Mouse (Mus musculus): ENCODE measurements around the gene Nme1. TPM values are rescaled to one million over a fixed set of nuclear protein-coding genes. Genes with fewer than 3 reads are reported as not detected.

The Nme1 gene
- 100 to 1,000 TPM; 119 TPM for total RNA-seq (2021)

- peak; percentile 96 to 99 for DNase-seq (ENCODE audit: low spot score in 2 of 2)
- intact Hi-C loops (cut with DNase I) = loop anchor here (1.0 to 10.0 kb wide), 4 partner anchors 27 to 247 kb away; partner anchors contain the start of gene Tob1
Observed at GRCm38 (mm10) chr11:93968005-93968847, at the start of gene Nme1, which contains the start of gene Gm20390. Gene Nme1, minus strand, starts transcription at chr11:93968521. Gene Gm20390, minus strand, starts transcription at chr11:93968293.

GRCm38 (mm10) chr11:94003346-94003745 is 35.0 kb upstream of the Nme1 start:
- intact Hi-C loops (cut with DNase I) = no loop called here
- no peak for DNase-seq (ENCODE audit: low spot score in 2 of 2)

GRCm38 (mm10) chr11:93999276-93999675 is 31.0 kb upstream of the Nme1 start:
- intact Hi-C loops (cut with DNase I) = no loop called here
- no peak for DNase-seq (ENCODE audit: low spot score in 2 of 2)

GRCm38 (mm10) chr11:93997141-93997775 is 28.9 kb upstream of the Nme1 start:
- intact Hi-C loops (cut with DNase I) = loop anchor here (2.0 kb wide), 1 partner anchor 48 kb away; no protein-coding TSS in a partner anchor
- DNase-seq (ENCODE audit: low spot score in 2 of 2) = peak in 1 of 2 experiments; percentile 16

- peak; percentile 33 to 53 for DNase-seq (ENCODE audit: low spot score in 2 of 2)
- intact Hi-C loops (cut with DNase I) = loop anchor here (2.0 kb wide), 1 partner anchor 48 kb away; no protein-coding TSS in a partner anchor
Observed at GRCm38 (mm10) chr11:93996306-93997140, 28.2 kb upstream of the Nme1 start.

GRCm38 (mm10) chr11:93995720-93996305 is 27.5 kb upstream of the Nme1 start, which contains the start of gene Spag9:
Gene Spag9, plus strand, starts transcription at chr11:93996091.
- intact Hi-C loops (cut with DNase I) = loop anchor here (1.0 to 2.0 kb wide), 2 partner anchors 28 to 49 kb away; partner anchors contain the start of genes Gm20390 and Nme1
- peak; percentile 89 to 95 for DNase-seq (ENCODE audit: low spot score in 2 of 2)

- intact Hi-C loops (cut with DNase I) = loop anchor here (1.0 kb wide), 1 partner anchor 27 kb away; the partner anchor contains the start of genes Gm20390 and Nme1
- DNase-seq (ENCODE audit: low spot score in 2 of 2) = peak; percentile 72 to 93
Observed at GRCm38 (mm10) chr11:93995111-93995719, 26.9 kb upstream of the Nme1 start.

GRCm38 (mm10) chr11:93994531-93994930 is 26.2 kb upstream of the Nme1 start:
- DNase-seq (ENCODE audit: low spot score in 2 of 2) = no peak
- intact Hi-C loops (cut with DNase I) = no loop called here

- no peak for DNase-seq (ENCODE audit: low spot score in 2 of 2)
- intact Hi-C loops (cut with DNase I) = no loop called here
Observed at GRCm38 (mm10) chr11:93988328-93989062, 20.2 kb upstream of the Nme1 start.

- intact Hi-C loops (cut with DNase I) = no loop called here
- DNase-seq (ENCODE audit: low spot score in 2 of 2) = no peak
Observed at GRCm38 (mm10) chr11:93987625-93988327, 19.5 kb upstream of the Nme1 start.

GRCm38 (mm10) chr11:93987026-93987425 is 18.7 kb upstream of the Nme1 start:
- intact Hi-C loops (cut with DNase I) = no loop called here

GRCm38 (mm10) chr11:93986298-93986697 is 18.0 kb upstream of the Nme1 start:
- intact Hi-C loops (cut with DNase I) = no loop called here
- no peak for DNase-seq (ENCODE audit: low spot score in 2 of 2)

More at GRCm38 (mm10) chr11:93987026-93987425, 18.7 kb upstream of the Nme1 start:
- no peak for DNase-seq (ENCODE audit: low spot score in 2 of 2)

- no peak for DNase-seq (ENCODE audit: low spot score in 2 of 2)
- intact Hi-C loops (cut with DNase I) = no loop called here
Observed at GRCm38 (mm10) chr11:93985265-93985664, 16.9 kb upstream of the Nme1 start.

- no peak for DNase-seq (ENCODE audit: low spot score in 2 of 2)
- intact Hi-C loops (cut with DNase I) = no loop called here
Observed at GRCm38 (mm10) chr11:93984619-93985018, 16.3 kb upstream of the Nme1 start.

- no peak for DNase-seq (ENCODE audit: low spot score in 2 of 2)
- intact Hi-C loops (cut with DNase I) = no loop called here
Observed at GRCm38 (mm10) chr11:93979502-93980049, 11.3 kb upstream of the Nme1 start.

GRCm38 (mm10) chr11:93972951-93973350 is 4.6 kb upstream of the Nme1 start:
- DNase-seq (ENCODE audit: low spot score in 2 of 2) = no peak

GRCm38 (mm10) chr11:93969799-93970198 is 1.5 kb upstream of the Nme1 start:
- intact Hi-C loops (cut with DNase I) = loop anchor here (5.0 to 10.0 kb wide), 3 partner anchors 73 to 245 kb away; partner anchors contain the start of gene Tob1
- no peak for DNase-seq (ENCODE audit: low spot score in 2 of 2)

More at GRCm38 (mm10) chr11:93972951-93973350, 4.6 kb upstream of the Nme1 start:
- intact Hi-C loops (cut with DNase I) = no loop called here

All from left cerebral cortex, postnatal 25 days (tissue).